Mouse (Mus musculus): ENCODE data around the gene Flywch2.
A peak's percentile ranks its signal among the peaks of the same experiment; 100 is the strongest.

Gene Flywch2

DNA sequence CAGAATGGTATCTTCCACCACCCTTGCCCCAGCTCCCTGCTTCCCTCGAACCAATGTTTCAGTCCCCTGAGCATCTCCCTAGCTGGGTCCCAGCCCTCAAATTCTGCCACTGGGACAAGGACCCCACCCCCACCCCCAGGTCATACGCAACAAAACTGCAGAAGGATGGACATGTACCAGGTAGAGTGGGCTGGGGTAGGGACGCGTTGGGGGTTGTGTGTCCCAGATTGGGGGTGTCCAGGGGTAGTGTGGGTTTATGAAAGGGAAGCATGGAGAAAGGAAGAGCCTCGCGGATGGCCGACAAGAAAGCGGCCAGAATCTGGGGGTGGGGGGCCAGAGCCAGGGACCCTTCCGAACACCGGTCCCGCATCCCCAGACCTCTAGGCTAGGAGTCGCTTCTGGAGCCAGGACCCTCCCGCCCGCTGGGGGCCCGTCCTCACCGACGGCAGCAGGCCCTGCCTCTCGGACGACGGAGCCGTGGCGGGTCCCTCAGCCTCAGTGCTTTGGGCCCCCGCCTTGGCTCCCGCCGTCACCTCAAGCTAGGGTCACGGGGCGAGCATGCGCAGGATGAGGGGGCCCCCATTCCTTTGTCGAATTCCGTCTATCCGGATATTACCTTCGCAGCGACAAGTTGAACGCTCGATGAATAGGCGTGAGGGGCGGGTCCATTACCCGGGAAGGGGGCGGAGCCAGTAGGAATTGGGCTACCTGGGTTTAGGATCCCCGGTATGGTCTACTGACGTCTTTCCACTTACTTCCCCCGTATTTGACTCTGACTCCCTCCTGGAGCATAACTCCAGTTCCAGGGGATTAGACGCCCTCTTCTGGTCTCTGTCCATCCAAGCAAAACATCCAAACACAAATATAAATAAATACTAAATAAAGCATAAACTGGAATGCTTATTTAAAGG lies at the start of gene Flywch2:
Gene Flywch2, minus strand, starts transcription at position 521 of the 911 bp plus-strand sequence.
- DNase-seq (ENCODE audit: low spot score), result peak; percentile 76

DNA sequence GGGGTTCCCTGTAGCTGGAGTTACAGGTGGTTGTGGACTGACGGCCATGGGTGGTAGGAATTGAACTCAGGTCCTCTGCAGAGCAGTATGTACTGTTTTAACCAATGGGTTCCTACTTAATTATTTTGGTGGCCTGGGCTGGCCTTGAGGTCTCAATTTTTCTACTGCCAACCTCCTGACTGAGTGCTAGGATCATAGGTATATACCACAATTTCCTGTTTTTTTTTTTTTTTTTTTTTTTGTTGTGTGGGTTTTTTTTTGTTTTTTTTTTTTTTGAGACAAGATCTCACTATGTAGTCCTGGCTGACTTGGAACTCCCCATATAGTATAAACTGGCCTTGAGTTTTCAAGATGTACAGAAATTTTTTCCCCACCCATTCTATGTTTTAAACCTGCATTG lies 45.3 kb upstream of the Flywch2 start:
- no peak for DNase-seq (ENCODE audit: low spot score)

DNA sequence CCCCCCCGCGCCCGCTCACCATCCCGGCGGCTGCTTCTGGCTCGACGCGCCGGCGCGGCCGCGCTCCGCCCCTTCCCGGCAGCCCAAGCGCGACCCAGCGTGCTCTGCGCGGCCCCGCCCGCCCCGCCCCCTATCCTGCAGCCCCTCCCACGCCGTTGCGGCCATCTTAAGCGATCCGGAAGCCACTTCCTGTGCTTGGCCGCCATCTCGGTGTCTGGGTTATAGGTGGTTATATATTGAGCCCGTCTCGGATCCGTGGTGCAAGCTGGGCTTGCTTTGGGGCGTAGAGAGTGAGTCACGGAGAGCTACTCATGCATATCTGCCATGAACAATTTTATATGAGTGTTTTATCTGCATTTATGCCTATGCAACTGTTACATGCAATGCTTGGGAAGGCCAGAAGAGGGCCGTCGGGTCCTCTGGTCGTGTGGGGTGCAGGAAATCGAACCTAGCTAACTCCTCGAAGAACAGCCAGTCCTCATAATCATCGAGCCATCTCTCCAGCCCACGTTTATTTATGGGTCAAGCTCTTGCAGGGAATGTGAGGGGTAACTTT lies 43.3 kb upstream of the Flywch2 start, which contains the start of gene Elob:
Gene Elob, minus strand, starts transcription at position 73 of the 556 bp plus-strand sequence.
- peak; percentile 83 for DNase-seq (ENCODE audit: low spot score)

DNA sequence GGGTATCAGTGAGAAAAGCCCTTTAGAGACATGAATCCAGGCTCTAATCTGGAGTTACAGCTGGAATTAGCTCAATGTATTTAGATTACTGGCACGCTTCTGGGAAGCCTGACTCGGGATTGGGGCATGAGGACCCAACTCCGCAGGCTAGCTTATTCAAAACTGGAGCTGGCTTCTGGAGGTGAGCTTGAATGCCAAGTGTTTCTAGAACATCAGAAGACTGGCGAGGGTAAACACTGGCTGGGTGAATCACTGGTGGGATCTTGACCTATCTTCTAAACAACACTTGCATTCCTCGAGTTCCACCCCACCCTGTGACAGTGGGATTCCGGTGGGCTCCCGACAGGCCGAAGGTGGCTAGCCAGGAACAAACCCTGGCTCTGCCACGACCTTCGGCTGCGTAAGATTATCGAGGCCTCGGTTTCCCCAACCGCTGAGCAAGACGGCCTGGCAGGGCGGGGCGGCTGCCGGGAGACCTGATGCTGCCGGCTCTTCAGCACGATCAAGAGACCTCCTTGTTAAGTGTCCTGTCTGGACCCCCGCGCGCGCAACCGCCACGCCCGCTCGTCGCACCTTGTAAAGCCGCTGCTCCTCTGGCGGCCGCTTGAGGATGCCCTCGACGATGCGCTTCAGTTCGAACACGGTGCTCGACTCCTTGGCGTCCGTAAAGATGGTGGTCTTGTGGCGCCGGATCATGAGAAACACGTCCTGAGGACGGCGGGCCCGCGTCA lies 42.6 kb upstream of the Flywch2 start:
- DNase-seq (ENCODE audit: low spot score), result no peak

DNA sequence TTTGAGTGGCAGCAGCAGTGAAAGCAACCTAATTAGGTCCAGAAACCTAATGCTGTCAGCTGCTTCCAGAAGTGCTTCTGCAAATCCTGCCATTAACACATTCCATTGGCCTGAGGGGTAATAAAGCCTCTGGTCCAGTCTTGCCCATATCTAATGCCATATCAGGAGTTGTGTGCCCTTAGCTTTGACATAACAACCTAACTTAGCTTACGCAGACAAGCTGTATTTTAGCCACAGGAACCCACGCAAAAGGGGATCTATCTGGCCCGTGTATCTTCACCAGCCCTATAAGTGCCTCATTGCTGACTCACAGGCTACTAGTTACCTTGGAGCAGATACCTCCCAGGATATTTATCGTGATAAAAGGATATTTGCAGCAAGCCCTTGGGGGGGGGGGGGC lies 39.7 kb upstream of the Flywch2 start:
- no peak for DNase-seq (ENCODE audit: low spot score)

DNA sequence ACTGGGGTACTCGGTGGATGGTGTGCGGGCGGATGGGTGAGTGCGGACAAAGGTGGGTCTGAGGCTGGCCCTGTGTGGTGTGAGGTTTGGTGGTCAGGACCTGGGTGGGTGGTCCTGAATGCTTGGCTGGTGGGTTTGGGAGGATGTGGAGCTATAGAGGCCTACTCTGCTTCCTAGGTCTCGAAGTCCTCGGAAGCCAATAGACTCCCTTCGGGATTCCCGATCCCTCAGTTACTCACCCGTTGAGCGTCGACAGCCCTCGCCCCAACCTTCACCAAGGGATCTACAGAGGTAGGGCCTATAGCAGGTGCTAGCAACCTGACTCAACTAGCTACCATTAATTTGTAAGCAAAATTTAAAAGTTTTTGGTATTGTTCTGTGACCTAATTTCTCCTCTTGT lies 37.7 kb upstream of the Flywch2 start:
- no peak for DNase-seq (ENCODE audit: low spot score)

DNA sequence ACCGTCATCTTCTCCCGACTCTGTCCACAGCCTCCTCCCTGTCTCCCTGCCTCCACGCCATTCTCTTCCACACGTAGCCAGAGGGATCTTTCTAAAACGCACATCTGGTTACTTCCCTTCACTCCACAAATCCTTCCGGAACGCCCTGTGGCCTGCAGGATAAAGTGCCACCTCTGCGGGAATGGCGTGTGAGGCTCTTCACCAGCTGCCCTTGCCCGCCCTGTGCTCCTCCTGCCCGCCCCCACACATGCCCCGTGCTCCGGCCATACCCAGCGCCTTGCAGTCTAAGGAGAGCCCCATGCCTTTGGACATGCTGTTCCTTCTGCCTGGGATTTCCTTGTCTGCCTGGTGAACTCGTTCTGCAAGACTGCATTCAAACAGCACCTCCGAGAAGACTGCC lies 37.1 kb upstream of the Flywch2 start:
- no peak for DNase-seq (ENCODE audit: low spot score)

DNA sequence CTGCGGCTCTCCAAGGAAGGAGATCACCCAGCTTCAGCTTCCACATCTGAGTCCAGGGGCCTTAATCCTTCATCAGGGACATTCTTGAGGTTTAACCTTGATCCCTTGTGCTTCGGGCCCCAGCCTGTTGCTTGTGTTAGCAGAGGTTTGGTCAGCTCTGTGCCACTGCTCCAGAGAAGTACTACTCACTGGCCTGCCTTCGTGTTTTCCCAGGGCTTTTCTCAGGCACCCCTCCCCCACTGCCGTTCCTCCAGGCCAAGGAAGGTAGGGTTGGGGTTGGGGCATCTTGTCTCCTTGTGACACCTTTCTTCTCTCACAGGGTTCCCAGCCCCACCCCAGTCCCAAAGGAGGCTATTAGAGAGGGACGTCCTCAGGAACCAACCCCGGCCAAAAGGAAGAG lies 36.2 kb upstream of the Flywch2 start:
- no peak for DNase-seq (ENCODE audit: low spot score)

DNA sequence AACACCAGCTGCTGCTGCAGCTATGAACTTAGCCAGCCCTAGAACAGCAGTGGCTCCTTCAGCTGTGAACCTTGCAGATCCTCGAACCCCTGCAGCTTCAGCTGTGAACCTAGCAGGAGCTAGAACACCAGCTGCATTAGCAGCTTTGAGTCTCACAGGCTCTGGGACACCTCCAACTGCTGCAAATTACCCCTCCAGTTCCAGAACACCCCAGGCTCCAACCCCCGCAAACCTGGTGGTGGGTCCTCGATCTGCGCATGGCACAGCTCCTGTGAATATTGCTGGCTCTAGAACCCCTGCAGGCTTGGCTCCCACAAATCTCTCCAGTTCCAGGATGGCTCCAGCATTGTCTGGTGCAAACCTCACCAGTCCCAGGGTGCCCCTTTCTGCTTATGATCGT lies 34.9 kb upstream of the Flywch2 start:
- DNase-seq (ENCODE audit: low spot score), result no peak

DNA sequence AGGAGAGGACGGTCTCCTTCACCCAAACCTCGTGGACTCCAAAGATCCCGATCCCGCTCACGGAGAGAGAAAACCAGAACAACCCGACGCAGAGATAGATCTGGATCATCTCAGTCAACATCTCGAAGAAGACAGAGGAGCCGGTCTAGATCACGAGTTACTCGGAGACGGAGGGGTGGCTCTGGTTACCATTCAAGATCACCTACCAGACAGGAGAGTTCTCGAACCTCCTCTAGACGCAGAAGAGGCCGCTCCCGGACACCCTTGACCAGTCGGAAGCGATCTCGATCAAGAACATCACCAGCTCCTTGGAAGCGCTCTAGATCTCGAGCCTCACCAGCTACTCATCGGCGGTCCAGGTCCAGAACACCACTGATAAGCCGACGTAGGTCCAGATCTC lies 33.4 kb upstream of the Flywch2 start:
- DNase-seq (ENCODE audit: low spot score), result no peak

DNA sequence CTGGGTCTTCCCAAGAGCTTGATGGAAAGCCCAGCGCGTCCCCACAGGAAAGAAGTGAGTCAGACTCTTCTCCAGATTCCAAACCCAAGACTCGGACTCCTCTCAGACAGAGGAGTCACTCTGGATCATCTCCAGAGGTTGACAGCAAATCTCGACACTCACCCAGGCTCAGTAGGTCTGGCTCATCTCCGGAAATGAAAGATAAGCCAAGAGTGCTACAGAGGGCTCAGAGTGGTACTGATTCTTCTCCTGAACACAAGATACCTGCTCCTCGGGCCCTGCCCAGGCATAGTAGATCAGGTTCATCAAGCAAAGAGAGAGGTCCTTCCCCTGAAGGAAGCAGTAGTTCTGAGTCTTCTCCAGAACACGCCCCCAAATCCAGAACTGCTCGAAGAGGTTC lies 32.7 kb upstream of the Flywch2 start:
- DNase-seq (ENCODE audit: low spot score), result no peak

DNA sequence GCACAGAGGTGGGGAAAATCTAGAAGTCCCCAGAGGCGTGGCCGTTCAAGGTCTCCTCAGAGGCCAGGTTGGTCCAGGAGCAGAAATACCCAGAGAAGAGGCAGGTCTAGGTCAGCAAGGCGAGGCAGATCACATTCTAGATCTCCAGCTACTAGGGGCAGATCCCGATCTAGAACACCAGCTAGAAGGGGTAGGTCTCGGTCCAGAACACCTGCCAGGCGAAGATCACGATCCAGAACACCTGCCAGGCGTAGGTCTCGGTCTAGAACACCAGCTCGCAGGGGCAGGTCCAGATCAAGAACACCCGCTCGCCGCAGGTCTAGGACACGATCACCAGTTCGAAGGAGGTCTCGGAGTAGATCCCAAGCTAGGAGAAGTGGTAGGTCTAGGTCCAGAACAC lies 29.8 kb upstream of the Flywch2 start:
- no peak for DNase-seq (ENCODE audit: low spot score)

DNA sequence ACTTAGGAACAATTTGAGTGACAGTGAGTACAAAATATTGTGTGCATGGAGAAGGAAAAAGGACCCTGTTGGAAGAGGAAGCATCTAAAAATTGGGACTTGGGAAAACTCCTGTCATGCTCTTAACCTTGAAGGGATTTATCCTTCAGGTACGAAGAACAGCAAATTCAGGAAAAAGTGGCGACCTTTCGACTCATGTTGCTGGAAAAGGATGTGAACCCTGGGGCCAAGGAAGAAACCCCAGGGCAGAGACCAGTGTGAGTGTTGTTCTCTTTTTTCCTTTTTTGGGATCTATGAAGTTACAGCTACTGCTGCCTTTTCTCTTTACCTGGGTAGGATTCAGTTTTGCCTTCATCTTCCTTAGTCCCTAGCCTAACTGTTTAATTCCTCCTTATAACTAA lies 22.0 kb upstream of the Flywch2 start:
- no peak for DNase-seq (ENCODE audit: low spot score)

DNA sequence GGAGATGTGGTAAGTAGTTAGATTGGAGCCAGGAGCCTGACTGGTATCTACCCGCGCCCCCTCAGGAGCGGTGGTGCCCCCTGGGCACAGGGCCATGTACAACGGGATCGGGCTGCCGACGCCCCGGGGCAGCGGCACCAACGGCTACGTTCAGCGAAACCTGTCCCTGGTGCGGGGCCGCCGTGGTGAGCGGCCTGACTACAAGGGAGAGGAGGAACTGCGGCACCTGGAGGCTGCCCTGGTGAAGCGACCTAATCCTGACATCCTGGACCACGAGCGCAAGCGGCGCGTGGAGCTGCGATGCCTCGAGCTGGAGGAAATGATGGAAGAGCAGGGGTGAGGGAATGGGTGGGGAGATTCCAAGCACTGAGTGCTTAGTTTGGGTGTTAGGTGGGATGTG lies 21.0 kb upstream of the Flywch2 start:
- no peak for DNase-seq (ENCODE audit: low spot score)

DNA sequence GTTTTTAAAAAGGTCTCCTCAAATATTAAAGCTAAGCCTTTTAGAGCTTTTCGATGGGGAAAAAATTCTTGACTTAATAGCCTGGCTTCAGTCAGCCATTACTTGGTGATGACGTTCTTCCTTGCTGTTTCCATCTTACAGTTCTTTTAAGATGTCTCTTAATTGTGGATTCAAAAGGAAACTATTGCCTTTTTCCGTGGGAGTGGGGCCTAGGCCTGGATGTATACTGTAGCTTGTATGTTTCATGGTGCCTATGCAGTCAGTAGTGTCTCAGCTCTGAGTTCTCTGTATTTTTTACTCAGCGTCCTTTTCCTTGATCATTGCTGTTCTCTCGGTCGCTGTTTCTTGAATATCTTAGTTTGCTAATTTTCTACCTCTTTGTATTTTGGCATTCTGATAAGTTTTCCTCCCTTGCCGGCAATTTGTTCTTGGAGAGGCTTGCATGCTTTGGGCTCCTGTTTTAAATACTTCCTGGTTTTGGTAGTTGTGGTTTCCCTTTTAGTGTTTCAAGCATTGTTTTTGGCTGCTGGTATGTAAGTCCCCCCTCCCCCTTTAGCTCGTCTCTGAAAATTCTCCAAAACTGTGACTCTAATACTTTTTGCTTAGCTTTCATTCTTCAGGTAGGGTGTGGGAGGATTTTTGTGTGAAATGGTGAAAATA lies 18.7 kb upstream of the Flywch2 start:
- no peak for DNase-seq (ENCODE audit: low spot score)

DNA sequence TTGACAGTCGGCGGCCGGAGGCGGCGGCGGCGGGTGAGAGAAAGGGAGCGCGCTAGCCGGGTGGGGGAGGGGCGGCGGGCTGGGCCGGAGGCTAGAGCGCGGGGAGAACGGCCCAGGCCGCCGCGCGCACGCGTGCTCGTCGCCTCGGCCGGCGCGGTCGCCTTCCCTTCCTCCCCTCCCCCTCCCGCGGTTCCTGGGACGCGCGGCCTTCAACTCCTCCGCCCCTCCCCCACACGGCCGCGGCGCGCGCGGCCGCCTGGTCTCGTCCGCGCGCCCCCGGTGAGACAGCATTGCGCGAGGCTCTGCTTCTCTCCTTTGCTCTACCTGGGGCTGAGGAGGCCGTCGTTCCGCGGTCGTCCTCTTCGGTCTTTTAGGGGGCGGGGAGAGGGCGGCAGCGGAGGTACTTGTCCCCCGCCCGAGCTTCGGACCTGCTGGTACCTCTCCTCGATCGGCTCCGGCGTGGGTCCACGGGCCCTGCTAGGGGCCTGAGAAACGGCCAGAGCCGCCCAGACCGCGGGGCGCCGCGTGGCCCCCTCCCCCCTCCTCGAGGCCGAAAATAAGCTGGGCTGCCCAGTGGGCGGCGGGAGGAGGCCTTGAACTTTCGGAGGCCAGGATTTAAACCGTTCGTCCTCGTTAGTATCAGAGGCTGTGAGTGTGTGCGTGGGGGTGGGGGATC lies 17.6 kb upstream of the Flywch2 start:
- DNase-seq (ENCODE audit: low spot score), result no peak

DNA sequence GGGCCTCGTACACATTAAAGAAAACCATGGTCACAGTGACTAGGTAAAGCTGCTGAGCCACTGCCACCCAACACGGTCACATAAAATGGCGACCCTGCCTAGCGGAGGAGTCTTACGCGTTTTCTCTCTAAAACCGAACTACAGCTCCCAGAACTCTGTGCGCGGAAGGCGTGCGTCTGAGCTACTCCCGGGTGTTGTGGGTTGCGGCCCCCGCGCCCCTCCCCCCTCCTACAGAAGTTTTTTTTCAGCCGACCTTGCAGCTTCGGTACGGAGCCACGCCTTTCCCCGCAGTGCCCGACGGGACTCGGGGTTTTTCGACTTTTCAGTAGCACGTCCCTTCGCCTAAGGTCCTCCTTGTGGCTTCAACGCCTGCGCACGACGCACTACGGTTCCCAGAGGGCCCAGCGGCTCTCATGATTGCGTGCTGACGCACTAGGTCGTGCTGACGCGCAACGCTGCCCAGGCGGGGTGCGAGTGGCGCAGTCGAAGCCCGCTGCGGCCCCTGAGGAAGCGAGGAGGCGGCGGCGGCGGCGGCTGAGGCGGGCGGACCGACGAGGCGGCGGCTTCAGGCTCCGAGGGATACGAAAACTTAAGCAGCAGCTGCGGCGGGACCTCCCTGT lies 17.0 kb upstream of the Flywch2 start:
- DNase-seq (ENCODE audit: low spot score), result peak; percentile 92

DNA sequence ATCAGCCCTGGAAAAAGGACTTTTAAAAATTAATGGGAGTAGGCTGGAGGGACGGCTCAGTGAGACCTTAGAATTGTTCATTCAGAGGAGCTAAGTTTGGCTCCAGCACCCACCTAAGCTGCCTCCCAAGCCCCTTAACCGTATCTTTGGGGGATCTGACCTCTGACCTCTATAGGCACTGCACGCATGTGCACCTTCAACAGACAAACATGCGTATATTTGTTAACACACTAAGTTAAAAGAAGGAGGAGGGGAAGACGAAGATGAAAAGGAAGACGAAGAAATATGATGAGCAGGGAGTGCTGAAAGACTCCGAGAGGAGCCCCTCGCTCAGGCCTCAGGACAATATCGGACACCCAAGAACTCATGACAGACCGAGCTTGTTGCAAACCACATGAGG lies 15.7 kb upstream of the Flywch2 start:
- no peak for DNase-seq (ENCODE audit: low spot score)

DNA sequence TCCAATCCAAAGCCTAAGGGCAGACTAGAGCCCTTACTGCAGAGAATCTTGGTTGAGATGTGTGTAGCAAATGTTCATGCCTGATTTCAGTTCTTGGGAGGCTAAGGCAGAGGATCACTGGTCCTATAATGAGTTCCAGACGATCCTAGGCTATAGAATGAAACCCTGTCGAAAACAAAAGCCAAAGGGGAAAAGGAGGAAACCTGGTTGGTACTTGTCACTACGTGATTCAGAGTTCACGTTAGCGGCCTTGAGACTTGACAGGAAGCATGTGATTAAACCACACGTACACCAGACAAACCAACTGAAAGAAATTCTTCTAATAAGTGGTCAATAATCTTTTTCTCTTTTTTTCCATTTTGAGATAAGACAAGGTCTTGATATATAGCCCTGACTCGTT lies 11.4 kb upstream of the Flywch2 start:
- no peak for DNase-seq (ENCODE audit: low spot score)

DNA sequence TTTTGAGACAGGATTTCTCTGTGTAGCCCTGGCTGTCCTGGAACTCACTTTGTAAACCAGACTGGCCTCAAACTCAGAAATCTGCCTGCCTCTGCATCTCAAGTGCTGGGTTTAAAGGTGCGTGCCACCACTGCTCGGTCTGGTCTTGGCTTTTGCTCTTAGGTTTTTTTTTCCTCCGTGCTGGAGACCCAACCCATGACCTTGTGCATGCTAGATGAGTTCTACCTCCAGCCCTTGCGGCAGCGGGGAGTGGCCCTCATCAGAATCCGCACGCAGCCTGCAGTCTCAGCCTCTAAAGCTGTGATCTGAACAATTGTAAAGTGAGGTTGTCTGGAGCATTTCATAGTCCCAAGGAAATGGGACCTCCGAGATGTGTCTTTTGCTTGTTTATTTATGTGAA lies 9.4 kb upstream of the Flywch2 start:
- DNase-seq (ENCODE audit: low spot score), result no peak

DNA sequence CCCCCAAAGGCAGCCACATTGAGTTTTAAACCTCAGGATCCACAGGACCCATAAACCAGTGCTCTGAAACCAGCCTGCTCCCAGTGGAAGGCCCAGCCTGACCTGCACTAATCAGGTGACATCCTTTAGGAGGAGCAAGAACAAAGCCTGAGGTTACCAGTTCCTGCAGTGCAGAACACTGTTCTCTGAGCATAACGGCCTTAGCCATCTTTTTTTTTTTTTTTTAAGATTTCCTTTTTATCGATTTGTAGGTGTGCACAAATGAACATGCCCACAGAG lies 5.1 kb upstream of the Flywch2 start:
- DNase-seq (ENCODE audit: low spot score), result no peak

Measured in layer of hippocampus, adult 9-10 months (tissue).